Mouse (Mus musculus) kidney, adult 2 months (tissue): ENCODE results near the gene Gm9821.

Experiments
- CTCF ChIP-seq: fragments of 200-500 bp; conservative IDR thresholded peaks from 2 replicates; pipeline ENCODE4 v1.5.1; 2011; ENCODE audit warnings: low read depth, mild to moderate bottlenecking, control low read depth, low read length, moderate library complexity, mixed read lengths; ENCODE audit not compliant: insufficient read depth, insufficient read length
- POLR2A ChIP-seq: fragments of 200-500 bp; IDR thresholded peaks from one replicate; pipeline ENCODE4 v1.6.1; 2011; ENCODE audit warnings: low read depth, low read length, control low read depth

GRCm38 (mm10) chr2:91964610-91965204 lies 19.2 kb downstream of the Gm9821 start:
- TF ChIP-seq CTCF (no peak), POLR2A (no peak)
